Mouse (Mus musculus): ENCODE data around the gene Urod.

DNA sequence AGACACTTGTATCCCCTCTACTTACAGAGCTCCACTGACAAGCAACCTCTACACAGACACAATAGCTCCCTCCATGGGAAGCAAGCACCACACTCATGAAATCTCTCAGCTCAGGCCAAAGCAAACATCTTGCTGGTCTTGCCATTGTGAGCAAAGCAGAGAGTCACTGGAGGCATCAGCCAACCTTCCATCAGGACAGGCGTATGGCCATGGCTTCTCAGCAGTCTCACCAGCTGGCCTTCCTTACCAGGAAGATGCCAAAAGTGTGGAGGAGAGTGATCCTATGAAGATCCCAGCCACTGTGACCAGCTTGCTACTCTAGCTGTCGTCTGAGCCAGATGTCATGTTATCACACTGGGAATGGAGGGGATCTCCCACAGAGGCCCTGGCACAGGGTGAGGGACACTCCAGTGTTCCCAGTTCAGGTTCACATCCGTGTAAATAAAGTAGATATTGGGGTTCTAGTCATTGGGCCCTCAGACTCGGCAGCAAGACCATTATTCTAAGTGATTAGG, 20.7 kb upstream of the Urod start:
- TF ChIP-seq POLR2A (IDR thresholded peaks at IDR 0.05; ENCODE audit: borderline replicate concordance, extremely low read depth, low read depth, low read length) (no peak), CTCF (IDR thresholded peaks at IDR 0.05; ENCODE audit: insufficient read depth, low read length) (no peak)

Measured in lung, adult 2 months (tissue).